Mouse (Mus musculus): Measurements from ENCODE around the gene Bex3. TPM values are rescaled to one million over a fixed set of nuclear protein-coding genes. Genes with fewer than 3 reads are reported as not detected.
"Not testable (repeated sequence)": the region's sequence is repeated elsewhere in the genome, so short reads cannot be mapped to it uniquely, and the experiment has no call there.

The Bex3 gene
- 513 and 523 TPM in 2 replicates for polyA plus RNA-seq (2014; fragmentation: Nextera tagmentation; extraction: Ambion mirVana)

DNA sequence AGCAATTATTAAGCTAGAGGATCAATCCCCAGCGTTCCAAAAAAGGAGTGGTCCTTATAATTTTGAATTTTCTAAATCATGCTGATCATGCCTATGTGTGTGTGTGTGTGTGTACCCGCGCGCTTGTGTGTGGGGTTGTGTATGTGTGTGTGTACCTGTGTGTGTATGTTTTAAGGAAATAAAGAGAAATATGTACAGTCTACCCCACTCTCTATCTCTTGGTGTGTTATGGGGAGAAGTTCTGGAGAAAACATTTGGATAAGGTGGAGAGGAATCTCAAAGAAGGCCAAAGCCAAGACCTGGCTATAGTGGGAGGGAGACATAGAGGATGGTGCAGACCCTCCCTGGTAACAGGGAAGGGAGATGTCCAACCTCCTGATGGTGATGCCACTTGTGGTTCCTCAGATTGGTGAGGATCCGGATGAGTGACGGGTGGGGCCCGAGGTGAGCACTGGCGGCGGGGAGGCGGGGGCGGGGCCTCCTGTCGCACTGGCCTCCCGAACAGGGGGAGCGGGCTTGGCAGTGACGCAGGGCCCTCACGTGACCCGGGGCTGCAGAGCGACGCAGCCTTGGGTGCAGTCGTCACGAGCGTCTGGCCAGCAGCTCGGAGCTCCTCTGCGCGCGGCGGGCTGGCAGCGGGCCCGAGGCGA is at the start of gene Bex3:
Gene Bex3 (plus strand): TSS at position 511 of the 650 bp plus-strand sequence.
- not testable (repeated sequence) for H3K27ac ChIP-seq (ENCODE audit: low read depth); H3K4me1 ChIP-seq (ENCODE audit: insufficient read depth); H3K9me3 ChIP-seq (ENCODE audit: low read depth, low read length); H3K27me3 ChIP-seq (ENCODE audit: insufficient read depth, low read length)
- ATAC-seq (ENCODE audit: insufficient read depth) (peak; percentile 97), DNase-seq (peak; percentile 1)
- peak within 1 kb of the TSS; percentile 56 for H3K9ac ChIP-seq
- H3K4me3 ChIP-seq (ENCODE audit: low read depth, low read length) = peak within 1 kb of the TSS; percentile 45
- H3K36me3 ChIP-seq (ENCODE audit: insufficient read depth) = peaks cover 11% of the 10 kb centered on the region
- H3K4me2 ChIP-seq = peak within 1 kb of the TSS; percentile 55
- 75% methylated on average over 4 of the region's 30 CpGs for WGBS

DNA sequence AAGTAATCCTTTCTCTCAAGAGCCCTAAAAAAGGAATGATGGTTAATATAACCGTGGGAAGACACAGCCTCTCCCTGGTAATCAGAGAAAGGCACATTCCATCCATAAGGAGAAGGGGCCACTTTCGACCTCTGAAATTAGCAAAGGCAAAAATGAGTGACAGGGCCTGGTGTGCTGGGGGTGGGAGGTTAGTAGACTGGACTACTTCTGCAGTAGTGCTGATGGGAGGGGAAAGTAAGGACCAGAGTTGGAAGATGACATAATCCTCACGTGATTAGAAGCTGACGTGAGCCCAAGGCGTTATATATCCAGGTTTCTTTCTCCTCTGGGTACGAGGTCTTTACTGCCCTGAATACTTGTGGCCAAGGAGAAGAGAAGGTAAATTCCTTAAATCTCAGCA is 46.3 kb upstream of the Bex3 start:
- no peak for ATAC-seq (ENCODE audit: insufficient read depth)

GRCm38 (mm10) chrX:136227768-136228167 is 42.3 kb upstream of the Bex3 start:
- WGBS = 21% methylated on average over 5 of the region's 5 CpGs
- no peak for TF ChIP-seq CTCF (IDR thresholded peaks at IDR 0.05; ENCODE audit: low read depth)
- no peak overlapping the region for H3K9ac ChIP-seq
- peak; percentile 62 for ATAC-seq (ENCODE audit: insufficient read depth)
- no peak overlapping the region for H3K4me3 ChIP-seq (ENCODE audit: low read depth, low read length)
- no peaks in the 10 kb centered on the region for H3K36me3 ChIP-seq (ENCODE audit: insufficient read depth)
- H3K27me3 ChIP-seq (ENCODE audit: insufficient read depth, low read length) = no peaks in the 10 kb centered on the region
- H3K9me3 ChIP-seq (ENCODE audit: low read depth, low read length) = no peaks in the 10 kb centered on the region
- H3K4me2 ChIP-seq = no peak overlapping the region
- no peak overlapping the region for H3K27ac ChIP-seq (ENCODE audit: low read depth)
- peak; percentile 79 for DNase-seq
- H3K4me1 ChIP-seq (ENCODE audit: insufficient read depth) = no peaks in the 10 kb centered on the region

More for the DNA sequence above, 46.3 kb upstream of the Bex3 start:
- no peak overlapping the region for H3K27ac ChIP-seq (ENCODE audit: low read depth)
- no peak overlapping the region for H3K9ac ChIP-seq
- H3K27me3 ChIP-seq (ENCODE audit: insufficient read depth, low read length) = no peaks in the 10 kb centered on the region
- no peak for DNase-seq
- H3K4me3 ChIP-seq (ENCODE audit: low read depth, low read length) = no peak overlapping the region
- H3K9me3 ChIP-seq (ENCODE audit: low read depth, low read length) = no peaks in the 10 kb centered on the region
- H3K4me2 ChIP-seq = no peak overlapping the region
- TF ChIP-seq CTCF (IDR thresholded peaks at IDR 0.05; ENCODE audit: low read depth) = no peak
- 59% methylated on average over 6 of the region's 6 CpGs for WGBS
- H3K36me3 ChIP-seq (ENCODE audit: insufficient read depth) = no peaks in the 10 kb centered on the region
- H3K4me1 ChIP-seq (ENCODE audit: insufficient read depth) = no peaks in the 10 kb centered on the region

GRCm38 (mm10) chrX:136238118-136238517 is 31.9 kb upstream of the Bex3 start:
- Histone ChIP-seq H3K4me2 (no peak overlapping the region), H3K36me3 (ENCODE audit: insufficient read depth) (no peaks in the 10 kb centered on the region), H3K4me1 (ENCODE audit: insufficient read depth) (no peaks in the 10 kb centered on the region), H3K9me3 (ENCODE audit: low read depth, low read length) (no peaks in the 10 kb centered on the region), H3K27me3 (ENCODE audit: insufficient read depth, low read length) (no peaks in the 10 kb centered on the region), H3K4me3 (ENCODE audit: low read depth, low read length) (no peak overlapping the region), H3K27ac (ENCODE audit: low read depth) (no peak overlapping the region), H3K9ac (no peak overlapping the region)
- DNase-seq (peak; percentile 68), ATAC-seq (ENCODE audit: insufficient read depth) (no peak)
- TF ChIP-seq CTCF (IDR thresholded peaks at IDR 0.05; ENCODE audit: low read depth) = peak; percentile 57
- 47% methylated on average over 3 of the region's 3 CpGs for WGBS

DNA sequence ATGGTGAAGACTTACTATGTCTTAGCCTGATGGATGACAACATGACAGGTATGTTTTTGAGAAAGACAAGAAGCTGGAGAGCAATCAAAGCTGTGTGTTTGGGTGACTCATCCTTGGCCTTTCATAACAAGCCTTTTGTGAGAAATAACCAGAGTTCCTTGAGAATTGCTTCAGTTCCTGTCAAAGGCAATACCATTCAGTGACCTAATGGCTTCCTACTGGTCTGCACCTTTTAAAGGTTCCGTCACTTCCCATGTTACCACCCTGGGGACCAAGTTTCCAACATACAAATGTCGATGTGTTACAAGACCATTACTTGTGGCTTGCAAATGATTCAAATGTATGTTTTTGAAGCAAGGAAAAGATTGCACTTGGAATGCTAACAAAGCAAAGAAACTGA is 26.9 kb upstream of the Bex3 start:
- ATAC-seq (ENCODE audit: insufficient read depth) (no peak), DNase-seq (no peak)
- Histone ChIP-seq H3K4me3 (ENCODE audit: low read depth, low read length) (no peak overlapping the region), H3K27ac (ENCODE audit: low read depth) (no peak overlapping the region), H3K27me3 (ENCODE audit: insufficient read depth, low read length) (no peaks in the 10 kb centered on the region), H3K9ac (no peak overlapping the region), H3K4me2 (peak overlapping the region; percentile 52; the same call in 1 of the 2 replicates), H3K9me3 (ENCODE audit: low read depth, low read length) (no peaks in the 10 kb centered on the region), H3K4me1 (ENCODE audit: insufficient read depth) (no peaks in the 10 kb centered on the region), H3K36me3 (ENCODE audit: insufficient read depth) (0 out of 2 replicates have a peak, but pooled peaks cover 5% of the 10 kb centered on the region)
- no peak for TF ChIP-seq CTCF (IDR thresholded peaks at IDR 0.05; ENCODE audit: low read depth)
- WGBS = 82% methylated on average over 2 of the region's 2 CpGs

DNA sequence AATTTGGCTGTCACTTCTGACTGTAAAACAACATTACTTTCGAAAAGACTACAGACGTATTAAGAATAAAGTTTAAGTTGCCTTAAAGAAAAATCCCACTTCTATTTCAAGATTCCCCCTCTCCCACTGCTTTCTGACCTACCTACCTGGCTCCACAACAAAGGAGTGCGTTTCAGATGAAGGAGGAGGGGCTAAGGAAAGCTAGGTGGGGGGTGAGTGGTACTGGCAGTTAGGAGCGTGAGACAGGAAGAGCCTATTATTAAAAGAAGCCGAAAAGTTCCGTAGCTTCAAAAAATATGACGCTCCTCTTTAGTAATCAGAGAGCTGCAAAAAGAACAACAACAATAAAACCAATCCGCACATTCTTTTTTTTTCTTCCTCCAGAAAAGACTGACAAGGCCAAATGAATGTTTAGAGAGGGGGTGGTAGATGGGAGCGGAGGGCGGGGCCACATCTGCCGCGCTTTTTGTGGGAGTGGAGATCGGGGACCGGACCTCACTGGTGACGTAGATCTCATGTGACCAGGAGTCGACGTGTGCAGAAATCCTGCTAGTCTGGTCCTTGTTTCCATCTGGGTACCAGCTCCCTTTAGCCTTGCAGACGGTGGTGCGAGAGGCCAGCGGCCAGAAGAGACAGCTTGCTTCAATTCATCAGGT is 25.4 kb upstream of the Bex3 start, which contains the start of gene Tceal9:
Gene Tceal9 (plus strand): TSS at position 506 of the 656 bp plus-strand sequence.
- ATAC-seq (ENCODE audit: insufficient read depth) = peak; percentile 90
- peak; percentile 90 for DNase-seq
- peak within 1 kb of the TSS; percentile 86 for H3K27ac ChIP-seq (ENCODE audit: low read depth)
- 11% methylated on average over 20 of the region's 20 CpGs for WGBS
- H3K9ac ChIP-seq = peak within 1 kb of the TSS; percentile 71
- H3K4me2 ChIP-seq = peak within 1 kb of the TSS; percentile 52
- H3K27me3 ChIP-seq (ENCODE audit: insufficient read depth, low read length) = no peaks in the 10 kb centered on the region
- H3K36me3 ChIP-seq (ENCODE audit: insufficient read depth) = 0 out of 2 replicates have a peak, but pooled peaks cover 5% of the 10 kb centered on the region
- H3K4me1 ChIP-seq (ENCODE audit: insufficient read depth) = no peaks in the 10 kb centered on the region
- H3K9me3 ChIP-seq (ENCODE audit: low read depth, low read length) = no peaks in the 10 kb centered on the region
- peak within 1 kb of the TSS; percentile 60 for H3K4me3 ChIP-seq (ENCODE audit: low read depth, low read length)
- TF ChIP-seq CTCF (IDR thresholded peaks at IDR 0.05; ENCODE audit: low read depth) = no peak

GRCm38 (mm10) chrX:136245521-136246071 is 24.5 kb upstream of the Bex3 start:
- DNase-seq (peak; percentile 38), ATAC-seq (ENCODE audit: insufficient read depth) (peak; percentile 71)
- no peaks in the 10 kb centered on the region for H3K27me3 ChIP-seq (ENCODE audit: insufficient read depth, low read length)
- WGBS = 12% methylated on average over 12 of the region's 15 CpGs
- H3K9ac ChIP-seq = peak overlapping the region; percentile 71
- peak overlapping the region; percentile 60 for H3K4me3 ChIP-seq (ENCODE audit: low read depth, low read length)
- peak overlapping the region; percentile 86 for H3K27ac ChIP-seq (ENCODE audit: low read depth)
- no peaks in the 10 kb centered on the region for H3K4me1 ChIP-seq (ENCODE audit: insufficient read depth)
- H3K9me3 ChIP-seq (ENCODE audit: low read depth, low read length) = no peaks in the 10 kb centered on the region
- H3K4me2 ChIP-seq = peak overlapping the region; percentile 52
- TF ChIP-seq CTCF (IDR thresholded peaks at IDR 0.05; ENCODE audit: low read depth) = no peak
- H3K36me3 ChIP-seq (ENCODE audit: insufficient read depth) = 0 out of 2 replicates have a peak, but pooled peaks cover 5% of the 10 kb centered on the region

Data from lung, embryonic 14.5 days (tissue).